Mouse (Mus musculus): Measurements from ENCODE around the gene Prrxl1. TPM values are rescaled to one million over a fixed set of nuclear protein-coding genes. Genes with fewer than 3 reads are reported as not detected.

Gene Prrxl1
- polyA plus RNA-seq (2012; rRNA removed) = 3.7 TPM in 2 replicates

DNA sequence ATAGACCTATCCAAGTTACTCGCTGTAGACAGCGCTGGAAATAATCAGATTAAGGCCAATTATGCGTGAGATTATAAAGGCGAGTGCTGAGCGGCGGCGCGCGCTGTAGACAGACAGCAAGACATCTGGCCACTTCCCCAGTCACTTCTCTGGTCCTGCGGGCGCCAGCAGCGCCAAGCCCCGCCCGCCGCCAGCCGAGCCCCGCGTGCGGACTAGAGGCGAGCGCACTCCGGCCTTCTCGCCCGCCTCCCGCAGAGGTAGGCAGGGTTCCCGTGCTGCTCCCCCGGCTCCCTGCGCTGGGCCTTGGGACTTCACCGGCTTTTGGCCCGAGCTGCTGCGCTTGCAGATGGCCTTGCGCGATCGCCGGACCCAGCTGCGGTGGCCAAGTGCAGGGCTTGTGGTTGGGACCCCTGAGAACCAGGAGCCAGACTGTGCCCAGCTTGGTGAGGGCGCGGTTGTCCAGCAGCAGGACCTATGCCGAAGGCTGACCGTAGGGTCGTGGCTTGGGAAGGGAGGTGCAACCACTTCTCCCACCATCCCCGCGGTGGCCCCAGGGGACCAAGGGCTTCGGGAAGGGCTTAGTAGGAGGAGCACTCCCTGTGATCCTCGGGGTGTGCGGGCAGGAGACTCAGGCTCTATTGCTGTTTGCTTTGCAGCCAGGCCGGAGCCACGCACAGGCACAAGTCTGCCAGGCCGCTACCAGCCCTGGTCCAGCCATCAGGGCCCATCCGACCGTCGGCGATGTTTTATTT lies at the start of gene Prrxl1:
Gene Prrxl1, plus strand, starts transcription at position 118 of the 752 bp plus-strand sequence.

DNA sequence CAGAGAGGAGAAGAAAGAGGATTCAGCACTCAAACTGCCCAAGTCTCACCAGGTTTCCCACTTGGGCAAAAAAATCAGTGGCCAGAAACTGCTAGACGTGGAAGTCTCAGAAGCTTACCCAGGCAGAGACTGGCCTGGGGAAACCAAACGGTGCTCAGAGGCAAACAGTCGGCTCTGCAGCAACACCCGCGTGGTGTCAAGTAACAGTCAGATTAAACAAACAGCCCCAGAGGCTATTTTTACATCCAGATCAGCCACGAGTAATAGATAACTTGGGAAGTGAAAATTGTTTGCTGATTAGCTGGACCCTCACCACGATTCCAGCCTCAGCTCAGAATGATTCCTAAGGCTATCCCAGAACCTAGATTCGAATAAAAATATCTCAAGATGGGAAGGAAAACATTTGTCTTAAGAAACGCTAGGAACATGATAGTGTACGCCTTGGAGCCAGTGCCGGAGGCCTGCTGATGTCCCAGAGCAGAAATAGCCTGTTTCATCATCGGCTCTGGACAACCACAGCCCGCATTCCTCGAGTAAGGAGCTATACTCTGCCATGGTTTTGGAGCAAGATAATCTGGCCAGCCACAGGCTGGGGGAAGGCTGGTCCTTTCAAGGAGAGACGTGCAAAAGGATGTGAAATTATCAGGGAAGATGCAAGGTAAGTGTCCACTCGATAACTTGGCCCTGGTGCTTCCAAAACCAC lies 86.1 kb downstream of the Prrxl1 start, which contains the start of gene 3425401B19Rik:
Gene 3425401B19Rik, minus strand, starts transcription at position 170 of the 703 bp plus-strand sequence.

Other genes starting within 250 kb of the Prrxl1 start
- 0.14 TPM in 1 of 2 replicates, not detected in the other for gene 1700024G13Rik, start 211.0 kb upstream of the Prrxl1 start, polyA plus RNA-seq (2012; rRNA removed)
- 0.14 and 3.2 TPM in 2 replicates for gene Slc18a3, start 134.6 kb upstream of the Prrxl1 start, polyA plus RNA-seq (2012; rRNA removed)
- gene Chat, start 133.4 kb upstream of the Prrxl1 start, polyA plus RNA-seq (2012; rRNA removed) = 0.08 and 1.3 TPM in 2 replicates
- 15.3 and 18.8 TPM in 2 replicates for gene Ercc6, start 85.9 kb upstream of the Prrxl1 start, polyA plus RNA-seq (2012; rRNA removed)
- gene 3425401B19Rik, start 85.9 kb downstream of the Prrxl1 start, polyA plus RNA-seq (2012; rRNA removed) = 0.02 and 0.67 TPM in 2 replicates
- gene Tmem273, start 186.6 kb downstream of the Prrxl1 start, polyA plus RNA-seq (2012; rRNA removed) = 0.88 and 1.6 TPM in 2 replicates
- gene Fam170b, start 234.6 kb downstream of the Prrxl1 start, polyA plus RNA-seq (2012; rRNA removed) = not detected in 2 replicates

Data from central nervous system, embryonic 11.5 days (tissue).